Mouse (Mus musculus): ENCODE measurements at regions not wholly inside any gene's neighbourhood (a gene's known extent, or its start where the extent isn't known, plus 50 kb on each side); places are given as distances from the start of the nearest gene placed in this dataset.
"Not testable (repeated sequence)": the region's sequence is repeated elsewhere in the genome, so short reads cannot be mapped to it uniquely, and the experiment has no call there.

DNA sequence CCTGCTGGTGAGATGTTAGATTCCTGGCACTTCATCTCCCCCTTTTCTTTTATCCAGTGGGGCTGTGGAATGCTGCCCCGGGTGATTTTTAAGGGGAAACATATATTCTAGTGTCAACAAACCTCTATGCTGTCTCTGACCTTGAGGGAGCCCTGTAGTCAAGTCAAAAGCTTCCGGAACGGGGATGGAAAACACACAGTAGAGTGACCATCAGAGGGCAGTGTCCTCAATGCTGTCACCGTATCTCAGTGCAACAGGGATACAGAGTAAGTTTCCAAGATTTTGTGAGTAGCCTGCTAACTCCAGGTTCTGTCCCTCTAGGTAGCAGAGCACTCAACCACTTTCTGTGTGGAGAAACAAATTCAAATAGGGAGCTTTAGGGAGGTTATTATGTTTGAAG, 555.7 kb upstream of the BB014433 start:
- Histone ChIP-seq H3K9me3 (ENCODE audit: control insufficient read depth, low read length) (no peaks in the 10 kb centered on the region), H3K27ac (ENCODE audit: low read depth, low read length) (no peak overlapping the region), H3K4me1 (ENCODE audit: control insufficient read depth, insufficient read depth, low read length) (no peaks in the 10 kb centered on the region), H3K4me3 (ENCODE audit: low read depth, low read length) (no peak overlapping the region), H3K4me2 (ENCODE audit: low read depth) (no peak overlapping the region), H3K36me3 (ENCODE audit: control insufficient read depth, insufficient read depth, low read length) (no peaks in the 10 kb centered on the region), H3K27me3 (ENCODE audit: control insufficient read depth, insufficient read depth, low read length) (no peaks in the 10 kb centered on the region), H3K9ac (ENCODE audit: low read length) (no peak overlapping the region)
- ATAC-seq (ENCODE audit: insufficient read depth, low FRiP score, low TSS enrichment): no peak
- no peak for DNase-seq (ENCODE audit: low spot score)
- WGBS: 75% methylated on average over 4 of the region's 4 CpGs

GRCm38 (mm10) chr8:15593106-15593505, 547.2 kb upstream of the BB014433 start:
- H3K4me2 ChIP-seq (ENCODE audit: low read depth): no peak overlapping the region
- no peaks in the 10 kb centered on the region for H3K27me3 ChIP-seq (ENCODE audit: control insufficient read depth, insufficient read depth, low read length)
- no peak overlapping the region for H3K4me3 ChIP-seq (ENCODE audit: low read depth, low read length)
- DNase-seq (ENCODE audit: low spot score) (no peak), ATAC-seq (ENCODE audit: insufficient read depth, low FRiP score, low TSS enrichment) (no peak)
- 90% methylated on average over 6 of the region's 6 CpGs for WGBS
- H3K27ac ChIP-seq (ENCODE audit: low read depth, low read length): no peak overlapping the region
- H3K36me3 ChIP-seq (ENCODE audit: control insufficient read depth, insufficient read depth, low read length): no peaks in the 10 kb centered on the region
- no peaks in the 10 kb centered on the region for H3K9me3 ChIP-seq (ENCODE audit: control insufficient read depth, low read length)
- no peaks in the 10 kb centered on the region for H3K4me1 ChIP-seq (ENCODE audit: control insufficient read depth, insufficient read depth, low read length)
- H3K9ac ChIP-seq (ENCODE audit: low read length): no peak overlapping the region

DNA sequence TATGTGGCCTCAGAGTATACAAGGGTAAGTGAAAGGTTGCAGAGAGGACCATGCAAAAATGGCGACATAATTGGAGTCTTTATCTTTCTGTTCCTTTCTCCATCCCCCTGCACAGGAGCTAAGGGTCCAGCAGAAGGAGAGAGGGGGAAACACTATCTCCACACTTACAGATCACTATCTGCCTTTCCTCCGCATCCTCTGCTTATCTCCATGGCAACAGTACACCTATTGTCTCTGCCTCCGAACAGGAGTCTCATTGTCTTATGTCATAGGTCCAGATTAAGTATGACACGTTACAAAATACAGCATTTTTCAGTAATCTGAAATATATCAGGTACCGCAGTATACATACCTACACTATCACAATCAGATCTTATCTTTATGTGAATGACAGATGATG, 537.9 kb upstream of the BB014433 start:
- WGBS: 70% methylated on average over 5 of the region's 5 CpGs
- H3K9ac ChIP-seq (ENCODE audit: low read length): no peak overlapping the region
- H3K27ac ChIP-seq (ENCODE audit: low read depth, low read length): no peak overlapping the region
- no peak for DNase-seq (ENCODE audit: low spot score)
- no peak for ATAC-seq (ENCODE audit: insufficient read depth, low FRiP score, low TSS enrichment)
- H3K27me3 ChIP-seq (ENCODE audit: control insufficient read depth, insufficient read depth, low read length): no peaks in the 10 kb centered on the region
- H3K4me2 ChIP-seq (ENCODE audit: low read depth): no peak overlapping the region
- no peaks in the 10 kb centered on the region for H3K4me1 ChIP-seq (ENCODE audit: control insufficient read depth, insufficient read depth, low read length)
- no peak overlapping the region for H3K4me3 ChIP-seq (ENCODE audit: low read depth, low read length)
- no peaks in the 10 kb centered on the region for H3K36me3 ChIP-seq (ENCODE audit: control insufficient read depth, insufficient read depth, low read length)
- H3K9me3 ChIP-seq (ENCODE audit: control insufficient read depth, low read length): no peaks in the 10 kb centered on the region

DNA sequence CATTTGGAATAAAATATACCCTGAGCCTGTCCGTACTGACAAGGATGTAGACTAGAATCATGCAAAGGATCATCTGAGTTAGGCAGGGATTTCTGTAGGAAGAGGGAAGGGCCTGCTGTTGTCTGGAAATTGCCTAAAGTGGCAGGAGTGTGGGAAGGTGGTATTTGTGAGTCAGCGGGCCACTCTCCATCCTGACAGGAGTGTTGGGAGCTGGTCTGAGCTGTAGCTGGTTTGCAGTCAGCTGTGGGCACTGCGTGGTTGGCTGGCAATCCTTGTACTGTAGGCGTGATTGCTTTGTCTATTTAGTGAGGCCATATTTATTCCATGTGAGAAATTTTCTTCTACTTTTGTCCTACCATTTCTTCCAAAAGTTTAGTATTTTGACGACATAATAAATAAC, 524.2 kb upstream of the BB014433 start:
- Histone ChIP-seq H3K27me3 (ENCODE audit: control insufficient read depth, insufficient read depth, low read length) (no peaks in the 10 kb centered on the region), H3K4me2 (ENCODE audit: low read depth) (no peak overlapping the region), H3K4me3 (ENCODE audit: low read depth, low read length) (no peak overlapping the region), H3K4me1 (ENCODE audit: control insufficient read depth, insufficient read depth, low read length) (no peaks in the 10 kb centered on the region), H3K36me3 (ENCODE audit: control insufficient read depth, insufficient read depth, low read length) (no peaks in the 10 kb centered on the region), H3K9me3 (ENCODE audit: control insufficient read depth, low read length) (no peaks in the 10 kb centered on the region), H3K9ac (ENCODE audit: low read length) (no peak overlapping the region), H3K27ac (ENCODE audit: low read depth, low read length) (no peak overlapping the region)
- ATAC-seq (ENCODE audit: insufficient read depth, low FRiP score, low TSS enrichment) (no peak), DNase-seq (ENCODE audit: low spot score) (no peak)
- WGBS: 91% methylated on average over 5 of the region's 5 CpGs

- WGBS: 80% methylated on average over 2 of the region's 2 CpGs
- DNase-seq (ENCODE audit: low spot score): no peak
- H3K9me3 ChIP-seq (ENCODE audit: control insufficient read depth, low read length): no peaks in the 10 kb centered on the region
These were observed 521.9 kb upstream of the BB014433 start for GRCm38 (mm10) chr8:15567742-15568141.

GRCm38 (mm10) chr8:15562310-15563296, 516.7 kb upstream of the BB014433 start:
- 84% methylated on average over 39 of the region's 39 CpGs for WGBS
- H3K9ac ChIP-seq (ENCODE audit: low read length): no peak overlapping the region
- H3K27ac ChIP-seq (ENCODE audit: low read depth, low read length): no peak overlapping the region
- no peaks in the 10 kb centered on the region for H3K27me3 ChIP-seq (ENCODE audit: control insufficient read depth, insufficient read depth, low read length)
- DNase-seq (ENCODE audit: low spot score) (no peak), ATAC-seq (ENCODE audit: insufficient read depth, low FRiP score, low TSS enrichment) (peak; percentile 55; the same call in 1 of the 2 replicates)
- H3K4me1 ChIP-seq (ENCODE audit: control insufficient read depth, insufficient read depth, low read length): no peaks in the 10 kb centered on the region
- H3K4me3 ChIP-seq (ENCODE audit: low read depth, low read length): no peak overlapping the region
- H3K36me3 ChIP-seq (ENCODE audit: control insufficient read depth, insufficient read depth, low read length): no peaks in the 10 kb centered on the region
- H3K4me2 ChIP-seq (ENCODE audit: low read depth): no peak overlapping the region
- H3K9me3 ChIP-seq (ENCODE audit: control insufficient read depth, low read length): no peaks in the 10 kb centered on the region

More at GRCm38 (mm10) chr8:15567742-15568141, 521.9 kb upstream of the BB014433 start:
- no peak for ATAC-seq (ENCODE audit: insufficient read depth, low FRiP score, low TSS enrichment)
- H3K27me3 ChIP-seq (ENCODE audit: control insufficient read depth, insufficient read depth, low read length): no peaks in the 10 kb centered on the region
- no peak overlapping the region for H3K4me3 ChIP-seq (ENCODE audit: low read depth, low read length)
- no peak overlapping the region for H3K27ac ChIP-seq (ENCODE audit: low read depth, low read length)
- no peaks in the 10 kb centered on the region for H3K4me1 ChIP-seq (ENCODE audit: control insufficient read depth, insufficient read depth, low read length)
- H3K4me2 ChIP-seq (ENCODE audit: low read depth): no peak overlapping the region
- no peak overlapping the region for H3K9ac ChIP-seq (ENCODE audit: low read length)
- no peaks in the 10 kb centered on the region for H3K36me3 ChIP-seq (ENCODE audit: control insufficient read depth, insufficient read depth, low read length)

DNA sequence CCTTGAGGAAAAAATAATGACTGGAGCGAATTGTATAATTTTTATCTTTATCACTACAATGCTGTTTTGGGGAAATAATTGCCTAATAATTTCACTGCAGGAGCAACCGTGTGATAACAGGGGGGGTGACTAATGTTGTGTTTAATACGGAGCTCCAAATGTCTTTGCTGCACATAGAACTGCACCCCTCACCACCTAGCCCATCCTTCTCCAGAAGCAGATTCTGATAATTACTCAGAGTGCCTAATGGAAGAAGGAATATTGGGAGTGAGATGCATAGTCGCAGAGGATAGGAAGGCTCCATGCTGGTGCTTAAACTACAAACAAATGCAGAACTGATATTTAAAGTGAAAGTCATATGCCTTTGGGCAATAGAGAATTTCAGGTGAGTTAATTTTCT, 486.1 kb upstream of the BB014433 start:
- no peak for ATAC-seq (ENCODE audit: insufficient read depth, low FRiP score, low TSS enrichment)
- no peaks in the 10 kb centered on the region for H3K4me1 ChIP-seq (ENCODE audit: control insufficient read depth, insufficient read depth, low read length)
- no peak overlapping the region for H3K4me2 ChIP-seq (ENCODE audit: low read depth)
- H3K27me3 ChIP-seq (ENCODE audit: control insufficient read depth, insufficient read depth, low read length): no peaks in the 10 kb centered on the region
- 87% methylated on average over 4 of the region's 4 CpGs for WGBS
- no peaks in the 10 kb centered on the region for H3K9me3 ChIP-seq (ENCODE audit: control insufficient read depth, low read length)
- no peak overlapping the region for H3K27ac ChIP-seq (ENCODE audit: low read depth, low read length)
- no peak overlapping the region for H3K4me3 ChIP-seq (ENCODE audit: low read depth, low read length)
- no peak overlapping the region for H3K9ac ChIP-seq (ENCODE audit: low read length)
- H3K36me3 ChIP-seq (ENCODE audit: control insufficient read depth, insufficient read depth, low read length): no peaks in the 10 kb centered on the region
- no peak for DNase-seq (ENCODE audit: low spot score)

DNA sequence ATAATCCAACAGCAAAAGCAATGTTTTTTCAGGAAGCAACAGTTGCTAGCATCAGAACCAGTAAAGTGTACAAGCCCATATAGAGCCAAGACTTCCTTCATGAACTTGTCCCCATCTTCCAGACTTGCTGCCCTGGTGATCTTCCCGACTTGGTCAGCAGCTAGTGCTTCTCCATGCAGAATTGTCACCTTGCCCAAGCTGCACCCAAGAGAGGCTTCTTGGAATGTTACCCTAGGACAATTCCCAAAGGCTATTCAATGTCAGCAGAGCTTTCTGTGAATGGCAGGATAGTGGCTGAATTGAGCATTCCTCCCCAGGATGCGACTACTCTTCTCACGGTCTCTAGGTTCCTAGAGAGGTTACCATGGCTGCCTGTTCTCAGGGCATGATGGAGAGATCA, 479.6 kb upstream of the BB014433 start:
- no peak overlapping the region for H3K27ac ChIP-seq (ENCODE audit: low read depth, low read length)
- no peak for ATAC-seq (ENCODE audit: insufficient read depth, low FRiP score, low TSS enrichment)
- WGBS: 92% methylated on average over 3 of the region's 3 CpGs

GRCm38 (mm10) chr8:15519896-15520295, 474.0 kb upstream of the BB014433 start:
- not testable (repeated sequence) for H3K4me1 ChIP-seq (ENCODE audit: control insufficient read depth, insufficient read depth, low read length); ATAC-seq (ENCODE audit: insufficient read depth, low FRiP score, low TSS enrichment)
- WGBS: 72% methylated on average over 17 of the region's 19 CpGs

More for the DNA sequence above, 479.6 kb upstream of the BB014433 start:
- no peaks in the 10 kb centered on the region for H3K4me1 ChIP-seq (ENCODE audit: control insufficient read depth, insufficient read depth, low read length)
- no peaks in the 10 kb centered on the region for H3K27me3 ChIP-seq (ENCODE audit: control insufficient read depth, insufficient read depth, low read length)
- H3K4me3 ChIP-seq (ENCODE audit: low read depth, low read length): no peak overlapping the region
- no peaks in the 10 kb centered on the region for H3K9me3 ChIP-seq (ENCODE audit: control insufficient read depth, low read length)
- no peak overlapping the region for H3K9ac ChIP-seq (ENCODE audit: low read length)
- H3K4me2 ChIP-seq (ENCODE audit: low read depth): no peak overlapping the region
- DNase-seq (ENCODE audit: low spot score): no peak
- H3K36me3 ChIP-seq (ENCODE audit: control insufficient read depth, insufficient read depth, low read length): no peaks in the 10 kb centered on the region

More at GRCm38 (mm10) chr8:15519896-15520295, 474.0 kb upstream of the BB014433 start:
- H3K4me2 ChIP-seq (ENCODE audit: low read depth); H3K27ac ChIP-seq (ENCODE audit: low read depth, low read length); DNase-seq (ENCODE audit: low spot score); H3K4me3 ChIP-seq (ENCODE audit: low read depth, low read length); H3K36me3 ChIP-seq (ENCODE audit: control insufficient read depth, insufficient read depth, low read length); H3K9ac ChIP-seq (ENCODE audit: low read length); H3K9me3 ChIP-seq (ENCODE audit: control insufficient read depth, low read length); H3K27me3 ChIP-seq (ENCODE audit: control insufficient read depth, insufficient read depth, low read length): not testable (repeated sequence)

Measured in neural tube, embryonic 11.5 days (tissue).